Mouse (Mus musculus): Measurements from ENCODE around the gene Slc22a8. TPM values are rescaled to one million over a fixed set of nuclear protein-coding genes. Genes with fewer than 3 reads are reported as not detected.

Slc22a8 gene
- 0.06 TPM in 1 of 2 replicates, not detected in the other for polyA plus RNA-seq (2014; fragmentation: Nextera tagmentation; extraction: Ambion mirVana)

DNA sequence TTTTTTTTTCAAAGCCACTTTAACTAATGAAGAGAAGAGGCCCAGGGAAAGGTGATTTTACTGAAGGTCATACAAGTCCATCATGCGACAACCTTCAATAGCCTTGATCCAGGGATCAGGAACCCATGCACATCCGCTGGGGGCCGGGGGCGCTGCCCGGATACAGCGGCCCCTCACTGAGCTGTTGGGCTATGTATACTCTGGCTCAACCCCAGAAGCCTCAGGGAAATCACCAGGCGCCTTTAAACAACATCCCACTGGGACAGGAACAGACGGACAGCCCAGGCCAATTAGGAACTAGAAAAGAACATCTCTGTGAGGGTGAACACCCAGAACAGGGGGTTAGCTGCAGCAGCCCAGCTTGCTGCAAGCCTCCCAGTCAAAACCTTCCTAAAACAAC, at the start of gene Slc22a8:
Slc22a8 (plus strand) TSS at position 301 of the 400 bp plus-strand sequence.
- H3K27ac ChIP-seq (replicated peaks; ENCODE audit: low read depth, low read length), result no peak within 1 kb of the TSS
- WGBS, result 68% methylated on average over 8 of the region's 8 CpGs
- ATAC-seq (replicated peaks; ENCODE audit: insufficient number of reproducible peaks, low FRiP score, low TSS enrichment, low read depth), result no peak

DNA sequence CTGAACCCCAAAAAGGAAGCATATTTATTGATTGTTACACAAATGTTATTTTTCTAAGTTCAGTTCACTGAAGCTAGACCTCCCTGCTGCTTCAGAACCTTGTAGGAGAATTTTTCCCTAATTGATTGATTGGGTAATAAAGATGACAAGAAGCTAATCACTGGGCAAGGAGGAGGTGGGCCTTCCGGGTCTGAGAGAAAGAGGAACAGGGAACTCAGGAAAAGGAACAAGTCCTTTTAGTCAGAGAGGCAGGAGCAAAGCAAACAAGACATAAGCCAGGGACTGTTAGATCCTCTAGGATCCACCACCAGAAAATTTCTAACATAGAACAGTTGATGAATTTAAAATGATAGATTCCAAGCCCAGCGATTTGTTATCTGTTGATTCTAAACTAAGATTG, 32.2 kb upstream of the Slc22a8 start:
- Histone ChIP-seq H3K27ac (replicated peaks; ENCODE audit: low read depth, low read length) (no peak overlapping the region), H3K9me3 (replicated peaks; ENCODE audit: control insufficient read depth, low read length) (no peaks in the 10 kb centered on the region)

More for the DNA sequence above, at the start of gene Slc22a8:
- Histone ChIP-seq H3K36me3 (replicated peaks; ENCODE audit: control insufficient read depth, insufficient read depth, low read depth, low read length) (no peaks in the 10 kb centered on the region), H3K9me3 (replicated peaks; ENCODE audit: control insufficient read depth, low read length) (no peaks in the 10 kb centered on the region), H3K27me3 (ENCODE audit: control insufficient read depth, insufficient read depth, low read length) (no peaks in the 10 kb centered on the region), H3K4me1 (ENCODE audit: control insufficient read depth, insufficient read depth, low read length) (peaks cover 3% of the 10 kb centered on the region; the same call in 1 of the 2 replicates), H3K4me2 (ENCODE audit: low read depth, low read length) (no peak within 1 kb of the TSS), H3K4me3 (ENCODE audit: low read depth, low read length) (no peak within 1 kb of the TSS), H3K9ac (replicated peaks; ENCODE audit: low read length) (no peak within 1 kb of the TSS)
- DNase-seq (ENCODE audit: low spot score), result no peak

DNA sequence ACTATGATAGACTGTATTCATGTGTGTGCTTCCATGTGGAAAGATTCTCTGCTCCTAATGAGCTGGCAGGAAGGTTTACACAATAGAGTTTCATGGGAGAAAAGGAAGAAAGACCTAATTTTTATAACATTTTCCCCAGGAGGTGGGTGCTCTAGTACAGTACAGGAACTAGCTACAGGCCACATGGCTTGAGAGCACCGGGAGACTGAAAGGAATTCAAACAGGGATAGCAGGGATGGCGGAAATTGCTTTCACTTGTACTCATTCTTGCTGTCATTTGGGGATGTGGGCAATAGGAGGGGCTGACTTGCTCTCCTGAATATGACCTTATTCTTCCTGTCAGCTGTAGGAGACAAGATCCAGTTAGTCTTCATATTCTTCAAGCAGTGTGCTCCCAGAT, 27.0 kb upstream of the Slc22a8 start:
- DNase-seq (ENCODE audit: low spot score) (no peak), ATAC-seq (replicated peaks; ENCODE audit: insufficient number of reproducible peaks, low FRiP score, low TSS enrichment, low read depth) (no peak)
- 44% methylated on average over 2 of the region's 2 CpGs for WGBS
- Histone ChIP-seq H3K4me1 (ENCODE audit: control insufficient read depth, insufficient read depth, low read length) (no peaks in the 10 kb centered on the region), H3K4me2 (ENCODE audit: low read depth, low read length) (no peak overlapping the region), H3K36me3 (replicated peaks; ENCODE audit: control insufficient read depth, insufficient read depth, low read depth, low read length) (no peaks in the 10 kb centered on the region), H3K9ac (replicated peaks; ENCODE audit: low read length) (no peak overlapping the region), H3K27me3 (ENCODE audit: control insufficient read depth, insufficient read depth, low read length) (no peaks in the 10 kb centered on the region), H3K27ac (replicated peaks; ENCODE audit: low read depth, low read length) (no peak overlapping the region), H3K9me3 (replicated peaks; ENCODE audit: control insufficient read depth, low read length) (no peaks in the 10 kb centered on the region), H3K4me3 (ENCODE audit: low read depth, low read length) (no peak overlapping the region)

More for the DNA sequence above, 32.2 kb upstream of the Slc22a8 start:
- WGBS, result 80% methylated on average over 2 of the region's 2 CpGs
- ATAC-seq (replicated peaks; ENCODE audit: insufficient number of reproducible peaks, low FRiP score, low TSS enrichment, low read depth) (no peak), DNase-seq (ENCODE audit: low spot score) (no peak)
- Histone ChIP-seq H3K27me3 (ENCODE audit: control insufficient read depth, insufficient read depth, low read length) (no peaks in the 10 kb centered on the region), H3K4me3 (ENCODE audit: low read depth, low read length) (no peak overlapping the region), H3K4me1 (ENCODE audit: control insufficient read depth, insufficient read depth, low read length) (no peaks in the 10 kb centered on the region), H3K4me2 (ENCODE audit: low read depth, low read length) (no peak overlapping the region), H3K36me3 (replicated peaks; ENCODE audit: control insufficient read depth, insufficient read depth, low read depth, low read length) (no peaks in the 10 kb centered on the region), H3K9ac (replicated peaks; ENCODE audit: low read length) (no peak overlapping the region)

DNA sequence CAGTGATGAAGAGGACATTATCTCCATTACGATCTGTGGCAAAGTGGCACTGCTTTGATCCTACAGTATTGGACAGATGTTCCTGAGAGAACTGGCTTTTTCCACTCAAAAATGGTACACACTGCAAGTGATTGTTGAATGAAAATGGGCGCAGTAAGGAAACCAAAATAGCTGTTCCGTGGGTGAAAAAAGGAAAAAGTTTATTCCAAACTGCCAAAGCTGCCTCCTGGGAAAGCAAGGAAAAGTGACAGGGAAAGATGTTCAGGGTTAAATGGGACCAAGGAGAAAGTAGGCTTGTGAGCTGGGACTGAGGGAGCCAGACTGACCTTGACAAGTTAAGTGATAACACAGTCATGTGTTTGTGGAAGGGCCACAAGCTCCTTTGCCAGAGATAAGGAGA, 26.6 kb upstream of the Slc22a8 start:
- Histone ChIP-seq H3K9ac (replicated peaks; ENCODE audit: low read length) (no peak overlapping the region), H3K9me3 (replicated peaks; ENCODE audit: control insufficient read depth, low read length) (no peaks in the 10 kb centered on the region), H3K27me3 (ENCODE audit: control insufficient read depth, insufficient read depth, low read length) (no peaks in the 10 kb centered on the region), H3K4me3 (ENCODE audit: low read depth, low read length) (no peak overlapping the region), H3K4me1 (ENCODE audit: control insufficient read depth, insufficient read depth, low read length) (no peaks in the 10 kb centered on the region), H3K27ac (replicated peaks; ENCODE audit: low read depth, low read length) (no peak overlapping the region), H3K36me3 (replicated peaks; ENCODE audit: control insufficient read depth, insufficient read depth, low read depth, low read length) (no peaks in the 10 kb centered on the region), H3K4me2 (ENCODE audit: low read depth, low read length) (no peak overlapping the region)
- WGBS, result 80% methylated on average over 3 of the region's 3 CpGs
- DNase-seq (ENCODE audit: low spot score) (peak; percentile 12), ATAC-seq (replicated peaks; ENCODE audit: insufficient number of reproducible peaks, low FRiP score, low TSS enrichment, low read depth) (no peak)

DNA sequence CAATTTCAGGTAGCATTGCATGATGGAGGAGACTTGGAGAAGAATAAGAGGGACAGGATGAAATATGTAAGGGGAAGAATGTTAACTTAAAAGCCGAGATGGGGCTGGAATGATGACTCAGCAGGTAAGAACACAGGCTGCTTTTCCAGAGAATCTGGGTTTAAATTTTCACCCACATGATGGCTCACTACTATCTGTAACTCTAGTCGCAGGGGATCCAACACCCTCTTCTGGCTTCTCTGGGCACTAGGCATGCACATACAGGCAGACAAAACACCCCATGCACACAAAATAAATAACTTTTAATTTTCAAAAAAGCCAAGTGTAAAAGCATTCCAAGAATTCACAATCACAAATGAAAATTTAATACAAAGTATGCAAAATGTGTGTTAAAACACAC, 25.8 kb upstream of the Slc22a8 start:
- Histone ChIP-seq H3K9ac (replicated peaks; ENCODE audit: low read length) (no peak overlapping the region), H3K9me3 (replicated peaks; ENCODE audit: control insufficient read depth, low read length) (no peaks in the 10 kb centered on the region), H3K4me3 (ENCODE audit: low read depth, low read length) (no peak overlapping the region), H3K4me2 (ENCODE audit: low read depth, low read length) (no peak overlapping the region), H3K27me3 (ENCODE audit: control insufficient read depth, insufficient read depth, low read length) (no peaks in the 10 kb centered on the region), H3K27ac (replicated peaks; ENCODE audit: low read depth, low read length) (no peak overlapping the region), H3K4me1 (ENCODE audit: control insufficient read depth, insufficient read depth, low read length) (no peaks in the 10 kb centered on the region), H3K36me3 (replicated peaks; ENCODE audit: control insufficient read depth, insufficient read depth, low read depth, low read length) (no peaks in the 10 kb centered on the region)
- ATAC-seq (replicated peaks; ENCODE audit: insufficient number of reproducible peaks, low FRiP score, low TSS enrichment, low read depth), result no peak
- 72% methylated on average over 2 of the region's 2 CpGs for WGBS
- DNase-seq (ENCODE audit: low spot score), result no peak

DNA sequence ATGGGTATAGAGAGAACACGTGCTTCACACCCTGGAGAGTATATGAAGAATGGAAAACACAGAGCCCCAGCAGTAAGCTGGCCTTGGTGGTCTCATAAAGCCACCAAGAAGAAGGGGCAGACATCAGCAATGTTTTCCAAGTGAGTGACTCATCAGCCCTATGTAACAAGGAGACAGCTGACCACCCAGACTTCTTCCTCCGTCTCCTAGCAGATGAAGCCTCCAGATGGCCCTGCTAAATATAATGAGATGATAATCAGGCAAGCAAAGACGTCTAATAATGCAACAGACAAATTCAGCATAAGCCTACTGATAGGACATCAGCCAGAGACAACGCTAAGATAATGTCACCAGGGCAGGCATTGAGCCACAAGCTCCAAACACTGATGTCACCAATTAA, 25.1 kb upstream of the Slc22a8 start:
- Histone ChIP-seq H3K4me2 (ENCODE audit: low read depth, low read length) (no peak overlapping the region), H3K36me3 (replicated peaks; ENCODE audit: control insufficient read depth, insufficient read depth, low read depth, low read length) (no peaks in the 10 kb centered on the region), H3K27ac (replicated peaks; ENCODE audit: low read depth, low read length) (no peak overlapping the region), H3K9me3 (replicated peaks; ENCODE audit: control insufficient read depth, low read length) (no peaks in the 10 kb centered on the region), H3K9ac (replicated peaks; ENCODE audit: low read length) (no peak overlapping the region), H3K4me1 (ENCODE audit: control insufficient read depth, insufficient read depth, low read length) (no peaks in the 10 kb centered on the region), H3K4me3 (ENCODE audit: low read depth, low read length) (no peak overlapping the region), H3K27me3 (ENCODE audit: control insufficient read depth, insufficient read depth, low read length) (no peaks in the 10 kb centered on the region)
- no peak for DNase-seq (ENCODE audit: low spot score)
- no peak for ATAC-seq (replicated peaks; ENCODE audit: insufficient number of reproducible peaks, low FRiP score, low TSS enrichment, low read depth)
- WGBS, result 49% methylated on average over 4 of the region's 4 CpGs

DNA sequence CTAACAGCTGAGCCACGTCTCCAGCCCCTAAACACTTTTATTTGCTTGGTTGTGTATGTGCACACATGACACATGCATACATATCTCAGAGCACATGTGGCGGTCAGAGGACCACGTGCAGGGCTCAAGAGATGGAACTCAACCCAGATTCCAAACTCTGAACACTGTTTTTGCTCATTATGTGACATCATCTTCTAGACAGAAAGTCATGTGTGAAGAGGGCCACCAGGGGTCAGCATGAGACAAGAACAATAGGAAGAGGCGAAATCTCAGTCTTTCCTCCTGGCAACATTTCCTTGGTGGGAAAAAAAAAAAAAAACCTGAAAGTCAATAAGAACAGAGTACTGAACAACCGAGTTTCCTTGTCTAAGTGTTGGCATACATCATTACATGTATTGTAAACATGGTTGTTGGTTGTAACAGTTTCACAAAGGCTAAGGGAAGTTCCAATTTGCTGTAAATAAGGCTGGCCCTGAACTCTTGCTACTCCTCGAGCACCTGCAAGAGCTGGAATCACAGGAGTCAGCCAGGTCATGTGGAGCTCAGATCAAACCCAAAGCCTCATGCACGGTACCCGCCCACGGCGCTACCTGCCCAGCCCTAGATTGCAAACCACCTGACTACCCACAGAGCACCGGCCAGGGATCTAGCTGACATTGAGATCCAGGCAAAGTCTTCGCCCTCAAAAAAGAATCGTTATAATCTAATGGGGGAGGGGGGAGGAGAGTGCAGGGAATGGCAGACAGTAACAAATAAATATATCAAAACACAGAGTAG, 23.8 kb upstream of the Slc22a8 start:
- no peaks in the 10 kb centered on the region for H3K9me3 ChIP-seq (replicated peaks; ENCODE audit: control insufficient read depth, low read length)
- H3K4me1 ChIP-seq (ENCODE audit: control insufficient read depth, insufficient read depth, low read length), result no peaks in the 10 kb centered on the region
- no peak overlapping the region for H3K4me3 ChIP-seq (ENCODE audit: low read depth, low read length)
- ATAC-seq (replicated peaks; ENCODE audit: insufficient number of reproducible peaks, low FRiP score, low TSS enrichment, low read depth), result no peak
- no peaks in the 10 kb centered on the region for H3K36me3 ChIP-seq (replicated peaks; ENCODE audit: control insufficient read depth, insufficient read depth, low read depth, low read length)
- H3K4me2 ChIP-seq (ENCODE audit: low read depth, low read length), result no peak overlapping the region
- H3K9ac ChIP-seq (replicated peaks; ENCODE audit: low read length), result no peak overlapping the region
- WGBS, result 46% methylated on average over 13 of the region's 13 CpGs
- DNase-seq (ENCODE audit: low spot score), result peak; percentile 64
- no peak overlapping the region for H3K27ac ChIP-seq (replicated peaks; ENCODE audit: low read depth, low read length)
- H3K27me3 ChIP-seq (ENCODE audit: control insufficient read depth, insufficient read depth, low read length), result no peaks in the 10 kb centered on the region

DNA sequence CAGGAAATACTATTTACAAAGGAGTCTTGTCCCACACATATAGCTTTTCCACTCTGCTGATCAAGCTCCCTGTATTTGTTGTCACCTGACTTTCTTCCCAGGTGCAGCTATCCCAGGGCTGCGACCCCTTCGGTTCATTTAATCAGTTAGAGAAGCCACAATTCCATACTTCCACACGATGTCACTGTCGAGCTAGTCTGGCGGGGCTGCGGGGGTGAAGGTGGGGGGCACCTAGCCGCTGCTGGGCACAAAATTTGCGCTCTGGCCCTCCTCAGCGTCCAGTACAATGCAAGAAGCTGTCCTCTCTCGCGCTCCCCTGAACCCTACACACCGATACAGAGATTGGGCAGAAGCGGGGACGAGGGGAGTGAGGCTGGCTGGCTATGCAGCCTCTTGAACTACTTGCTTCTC, 21.6 kb upstream of the Slc22a8 start:
- H3K36me3 ChIP-seq (replicated peaks; ENCODE audit: control insufficient read depth, insufficient read depth, low read depth, low read length), result no peaks in the 10 kb centered on the region
- H3K27me3 ChIP-seq (ENCODE audit: control insufficient read depth, insufficient read depth, low read length), result no peaks in the 10 kb centered on the region
- WGBS, result 3% methylated on average over 14 of the region's 14 CpGs
- H3K4me2 ChIP-seq (ENCODE audit: low read depth, low read length), result peak overlapping the region; percentile 39
- no peak overlapping the region for H3K27ac ChIP-seq (replicated peaks; ENCODE audit: low read depth, low read length)
- 0 out of 2 replicates have a peak overlapping the region, but pooled peaks have one; percentile 7 for H3K4me3 ChIP-seq (ENCODE audit: low read depth, low read length)
- ATAC-seq (replicated peaks; ENCODE audit: insufficient number of reproducible peaks, low FRiP score, low TSS enrichment, low read depth) (no peak; the same call in 1 of the 2 replicates), DNase-seq (ENCODE audit: low spot score) (peak; percentile 66)
- 0 out of 2 replicates have a peak overlapping the region, but pooled peaks have one; percentile 29 for H3K9ac ChIP-seq (replicated peaks; ENCODE audit: low read length)
- H3K4me1 ChIP-seq (ENCODE audit: control insufficient read depth, insufficient read depth, low read length), result no peaks in the 10 kb centered on the region
- H3K9me3 ChIP-seq (replicated peaks; ENCODE audit: control insufficient read depth, low read length), result no peaks in the 10 kb centered on the region

Data from embryonic facial prominence, embryonic 11.5 days (tissue).